Mouse (Mus musculus) kidney, postnatal 0 days (tissue): Measurements from ENCODE around the gene Crkl. TPM values are rescaled to one million over a fixed set of nuclear protein-coding genes. Genes with fewer than 3 reads are reported as not detected.

Source experiments
- ATAC-seq: fragments of 200-750 bp; cut with Nextera tagmentation; replicated peaks from 2 replicates; pipeline ENCODE4 v1.8.0; 2017; ENCODE audit warnings: low read depth, moderate number of reproducible peaks, moderate TSS enrichment, moderate library complexity; ENCODE audit not compliant: low FRiP score
- DNase-seq: peaks from one replicate; pipeline ENCODE4 v3.0.0-alpha.2; 2016; ENCODE audit warnings: low spot score
- H3K27ac ChIP-seq: fragments of 300-500 bp; sonication (generic); 2 replicates; pipeline ENCODE4 v1.5.1; 2014; ENCODE audit warnings: mild to moderate bottlenecking
- H3K27me3 ChIP-seq: fragments of 300-500 bp; sonication (generic); 2 replicates; pipeline ENCODE4 v1.6.1; 2014; ENCODE audit warnings: low read length, mixed read lengths; ENCODE audit not compliant: insufficient read depth
- H3K36me3 ChIP-seq: fragments of 300-500 bp; sonication (generic); 2 replicates; pipeline ENCODE4 v1.6.1; 2014; ENCODE audit warnings: low read length, mixed read lengths; ENCODE audit not compliant: insufficient read depth
- H3K4me1 ChIP-seq: fragments of 300-500 bp; sonication (generic); replicated peaks from 2 replicates; pipeline ENCODE4 v1.6.1; 2014; ENCODE audit warnings: antibody characterized with exemption, low read length, mixed read lengths; ENCODE audit not compliant: insufficient read depth
- H3K4me2 ChIP-seq: fragments of 300-500 bp; sonication (generic); 2 replicates; pipeline ENCODE4 v1.6.1; 2014; ENCODE audit warnings: mild to moderate bottlenecking, low read length, moderate library complexity, mixed read lengths
- H3K4me3 ChIP-seq: fragments of 300-500 bp; sonication (generic); replicated peaks from 2 replicates; pipeline ENCODE4 v1.5.1; 2014; ENCODE audit warnings: low read depth, low read length
- H3K9ac ChIP-seq: fragments of 300-500 bp; sonication (generic); 2 replicates; pipeline ENCODE4 v1.6.1; 2014; ENCODE audit warnings: low read depth, low read length
- H3K9me3 ChIP-seq: fragments of 300-500 bp; sonication (generic); replicated peaks from 2 replicates; pipeline ENCODE4 v1.6.1; 2016; ENCODE audit warnings: low read length, inconsistent platforms, mixed read lengths
- CTCF ChIP-seq: IDR thresholded peaks from 2 replicates; pipeline ENCODE4 v1.5.1; 2016; ENCODE audit warnings: antibody characterized with exemption, low read depth, mild to moderate bottlenecking, moderate library complexity
- WGBS: fragments of 180-500 bp; shearing (Covaris S2); extraction: QIAGEN DNeasy Blood & Tissue Kit; methylation state at CpG from one replicate; pipeline ENCODE4 v1.1.7; 2014; 5-methylcytosine and 5-hydroxymethylcytosine counted together
- polyA plus RNA-seq: library from polyadenylated mRNA; unstranded; fragments of >200 nt; fragmentation: Nextera tagmentation; extraction: Ambion mirVana; gene quantifications from 2 replicates; pipeline ENCODE4 v1.2.1, GENCODE M21; 2015

Crkl gene
- 50.7 and 51.3 TPM in 2 replicates for polyA plus RNA-seq

GRCm38 (mm10) chr16:17451541-17452372 is at the start of gene Crkl:
Crkl (plus strand) TSS chr16:17451987.
- DNase-seq (peak; percentile 99), ATAC-seq (peak; percentile 95)
- under 1% methylated on average over 62 of the region's 63 CpGs for WGBS
- H3K4me3 ChIP-seq = peak within 1 kb of the TSS; percentile 76
- no peaks in the 10 kb centered on the region for H3K27me3 ChIP-seq
- H3K4me2 ChIP-seq = peak within 1 kb of the TSS; percentile 75
- peak within 1 kb of the TSS; percentile 95 for H3K27ac ChIP-seq
- no peak for TF ChIP-seq CTCF
- H3K9ac ChIP-seq = peak within 1 kb of the TSS; percentile 88
- H3K9me3 ChIP-seq = no peaks in the 10 kb centered on the region
- no peaks in the 10 kb centered on the region; the same call in 1 of the 2 replicates for H3K36me3 ChIP-seq
- H3K4me1 ChIP-seq = peaks cover 8% of the 10 kb centered on the region

- H3K36me3 ChIP-seq = no peaks in the 10 kb centered on the region
- no peak overlapping the region for H3K4me2 ChIP-seq
- H3K27me3 ChIP-seq = no peaks in the 10 kb centered on the region
- WGBS = 71% methylated on average over 1 of the region's 1 CpGs
- H3K4me1 ChIP-seq = peaks cover 7% of the 10 kb centered on the region; the same call in 1 of the 2 replicates
- H3K27ac ChIP-seq = no peak overlapping the region
- H3K9me3 ChIP-seq = no peaks in the 10 kb centered on the region
- TF ChIP-seq CTCF = peak; percentile 72
- H3K9ac ChIP-seq = no peak overlapping the region
- no peak overlapping the region for H3K4me3 ChIP-seq
- DNase-seq = peak; percentile 46
- ATAC-seq = no peak
Observed at GRCm38 (mm10) chr16:17402855-17403254, 48.9 kb upstream of the Crkl start.

- Histone ChIP-seq H3K9ac (peak overlapping the region; percentile 71), H3K9me3 (no peaks in the 10 kb centered on the region), H3K4me1 (peaks cover 7% of the 10 kb centered on the region; the same call in 1 of the 2 replicates), H3K4me3 (peak overlapping the region; percentile 73), H3K36me3 (no peaks in the 10 kb centered on the region), H3K27me3 (no peaks in the 10 kb centered on the region), H3K27ac (peak overlapping the region; percentile 55; the same call in 1 of the 2 replicates), H3K4me2 (peak overlapping the region; percentile 78)
- under 1% methylated on average over 22 of the region's 22 CpGs for WGBS
- DNase-seq = peak; percentile 66
- no peak for TF ChIP-seq CTCF
- peak; percentile 78 for ATAC-seq
Observed at GRCm38 (mm10) chr16:17405271-17405696, 46.5 kb upstream of the Crkl start.

GRCm38 (mm10) chr16:17405736-17406443 is 45.9 kb upstream of the Crkl start, which contains the start of the genes Snap29 and Pi4ka:
Snap29 (plus strand) TSS chr16:17405986.
Pi4ka (minus strand) TSS chr16:17406314.
- Histone ChIP-seq H3K36me3 (no peaks in the 10 kb centered on the region), H3K27ac (peak within 1 kb of the TSS; percentile 63), H3K4me2 (peak within 1 kb of the TSS; percentile 78), H3K4me3 (peak within 1 kb of the TSS; percentile 73), H3K9me3 (no peaks in the 10 kb centered on the region), H3K27me3 (no peaks in the 10 kb centered on the region), H3K4me1 (peaks cover 7% of the 10 kb centered on the region; the same call in 1 of the 2 replicates), H3K9ac (peak within 1 kb of the TSS; percentile 78)
- no peak for TF ChIP-seq CTCF
- ATAC-seq (peak; percentile 97), DNase-seq (peak; percentile 99)
- WGBS = under 1% methylated on average over 61 of the region's 69 CpGs

GRCm38 (mm10) chr16:17406512-17407231 is 45.1 kb upstream of the Crkl start:
- no peak for ATAC-seq
- H3K9ac ChIP-seq = peak overlapping the region; percentile 78
- H3K4me1 ChIP-seq = peaks cover 7% of the 10 kb centered on the region; the same call in 1 of the 2 replicates
- H3K27ac ChIP-seq = 0 out of 2 replicates have a peak overlapping the region, but pooled peaks have one; percentile 63
- H3K36me3 ChIP-seq = no peaks in the 10 kb centered on the region
- 27% methylated on average over 9 of the region's 9 CpGs for WGBS
- DNase-seq = peak; percentile 8
- no peak for TF ChIP-seq CTCF
- peak overlapping the region; percentile 73 for H3K4me3 ChIP-seq
- peak overlapping the region; percentile 78 for H3K4me2 ChIP-seq
- no peaks in the 10 kb centered on the region for H3K27me3 ChIP-seq
- H3K9me3 ChIP-seq = no peaks in the 10 kb centered on the region
